Mouse (Mus musculus) cortical plate, adult 2 months (tissue): ENCODE data around the gene Lgr4. TPM values are rescaled to one million over a fixed set of nuclear protein-coding genes. Genes with fewer than 3 reads are reported as not detected.
"Not testable (repeated sequence)": the region's sequence is repeated elsewhere in the genome, so short reads cannot be mapped to it uniquely, and the experiment has no call there.

Experiments used
- H3K27ac ChIP-seq: fragments of 200-500 bp; 2 replicates; pipeline ENCODE4 v1.5.1; 2012; ENCODE audit warnings: low read length, control low read depth, inconsistent platforms; ENCODE audit not compliant: insufficient read depth
- H3K4me1 ChIP-seq: fragments of 200-500 bp; 2 replicates; pipeline ENCODE4 v1.6.1; 2011; ENCODE audit warnings: low read length; ENCODE audit not compliant: control insufficient read depth, insufficient read depth
- H3K4me3 ChIP-seq: fragments of 200-500 bp; 2 replicates; pipeline ENCODE4 v1.5.1; 2011; ENCODE audit warnings: mild to moderate bottlenecking, low read length, control low read depth; ENCODE audit not compliant: insufficient read depth
- CTCF ChIP-seq: fragments of 200-500 bp; IDR thresholded peaks from 2 replicates; pipeline ENCODE4 v1.5.1; 2011; ENCODE audit warnings: mild to moderate bottlenecking, control low read depth, low read length; ENCODE audit not compliant: insufficient read depth; ENCODE audit errors: extremely low read depth
- POLR2A ChIP-seq: fragments of 200-500 bp; IDR thresholded peaks from 2 replicates; pipeline ENCODE4 v1.6.1; 2011; ENCODE audit warnings: mild to moderate bottlenecking, low read length, control low read depth; ENCODE audit not compliant: insufficient read depth; ENCODE audit errors: extremely low read depth
- polyA plus RNA-seq: library from polyadenylated mRNA; depleted of rRNA; stranded (reverse); fragments of >200 nt; gene quantifications from 2 replicates; pipeline ENCODE4 v1.2.3, GENCODE M21; 2012; rRNA removed

Gene Lgr4
- polyA plus RNA-seq: 14.6 and 15.4 TPM in 2 replicates

DNA sequence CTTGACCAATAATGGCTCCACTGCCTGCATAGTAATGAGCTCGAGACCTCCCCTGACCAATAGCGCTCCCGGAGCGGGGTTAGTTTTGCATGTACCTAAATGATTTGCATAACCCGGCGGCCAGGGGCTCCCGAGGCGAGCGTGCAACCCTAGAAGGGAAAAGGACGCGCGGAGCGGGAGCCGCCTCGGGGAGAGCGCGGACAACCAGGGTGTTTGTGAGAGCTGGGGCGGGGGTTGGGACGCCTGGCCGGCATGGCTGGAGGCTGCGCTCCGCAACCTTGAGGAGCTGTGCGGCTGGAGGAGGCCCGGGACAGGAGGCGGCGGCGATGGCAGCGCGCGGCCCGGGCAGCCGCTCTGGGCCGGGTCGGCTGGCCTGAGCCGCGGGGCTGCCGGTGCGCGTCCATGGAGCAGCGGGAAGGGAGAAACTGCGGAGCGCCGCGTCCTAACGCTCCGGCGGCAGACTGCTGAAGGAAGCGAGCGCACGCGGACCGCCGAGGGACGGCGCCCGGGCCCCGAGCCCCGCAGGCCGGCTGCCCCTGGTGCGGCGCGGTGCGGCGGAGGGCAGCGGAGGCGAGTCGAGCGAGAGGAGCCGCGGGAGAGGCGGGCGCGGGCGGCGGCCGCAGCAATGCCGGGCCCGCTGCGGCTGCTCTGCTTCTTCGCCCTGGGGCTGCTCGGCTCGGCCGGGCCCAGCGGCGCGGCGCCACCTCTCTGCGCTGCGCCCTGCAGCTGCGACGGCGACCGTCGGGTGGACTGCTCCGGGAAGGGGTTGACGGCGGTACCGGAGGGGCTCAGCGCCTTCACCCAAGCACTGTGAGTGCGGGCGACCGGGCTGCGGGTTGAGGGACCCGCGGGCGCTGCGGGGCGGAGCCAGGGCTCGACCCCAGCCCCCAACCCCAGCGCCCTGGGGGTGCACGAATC is at the start of gene Lgr4:
Gene Lgr4 (plus strand): TSS at position 152 of the 918 bp plus-strand sequence.
- H3K4me3 ChIP-seq: peak within 1 kb of the TSS; percentile 44
- TF ChIP-seq CTCF (no peak), POLR2A (peak; percentile 88)

DNA sequence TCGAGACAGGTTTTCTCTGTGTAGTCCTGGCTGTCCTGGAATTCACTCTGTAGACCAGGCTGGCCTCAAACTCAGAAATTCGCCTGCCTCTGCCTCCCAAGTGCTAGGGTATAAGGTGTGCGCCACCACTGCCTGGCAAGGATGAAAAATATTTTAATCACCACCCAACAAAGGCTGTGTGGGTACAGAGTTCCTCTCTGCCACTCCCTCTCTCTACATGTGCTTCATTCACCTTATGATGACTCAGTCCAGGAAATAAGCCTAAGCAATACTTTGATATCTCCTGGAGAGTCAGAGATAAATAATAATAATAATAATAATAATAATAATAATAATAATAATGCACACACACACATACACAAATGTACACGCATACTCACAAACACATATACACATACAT is 38.0 kb upstream of the Lgr4 start:
- H3K4me3 ChIP-seq, H3K27ac ChIP-seq, H3K4me1 ChIP-seq: not testable (repeated sequence)

More for the DNA sequence above, at the start of gene Lgr4:
- H3K27ac ChIP-seq: peak within 1 kb of the TSS; percentile 72; the same call in 1 of the 2 replicates
- H3K4me1 ChIP-seq: no peaks in the 10 kb centered on the region

DNA sequence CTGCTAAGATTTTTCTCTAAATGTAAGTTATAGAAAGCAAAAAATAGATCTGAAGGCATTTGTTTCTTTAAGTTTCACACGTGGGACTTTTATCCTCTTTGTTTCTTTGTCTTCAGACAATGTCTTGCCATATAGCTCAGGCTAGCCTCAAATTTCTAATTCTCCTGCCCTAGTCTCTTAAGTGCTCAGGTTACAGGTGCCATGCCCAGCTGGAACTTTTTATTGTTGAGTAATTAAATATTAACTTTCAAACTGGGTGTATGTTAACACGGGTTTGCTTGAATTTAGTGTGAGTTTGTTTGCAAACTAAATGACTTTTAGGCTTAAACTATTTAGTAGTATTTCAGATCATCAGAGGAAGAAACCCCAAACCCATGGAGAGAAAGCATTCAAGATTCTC is 36.3 kb upstream of the Lgr4 start:
- no peaks in the 10 kb centered on the region; the same call in 1 of the 2 replicates for H3K4me1 ChIP-seq
- H3K4me3 ChIP-seq: no peak overlapping the region
- TF ChIP-seq CTCF (no peak), POLR2A (no peak)
- H3K27ac ChIP-seq: no peak overlapping the region

DNA sequence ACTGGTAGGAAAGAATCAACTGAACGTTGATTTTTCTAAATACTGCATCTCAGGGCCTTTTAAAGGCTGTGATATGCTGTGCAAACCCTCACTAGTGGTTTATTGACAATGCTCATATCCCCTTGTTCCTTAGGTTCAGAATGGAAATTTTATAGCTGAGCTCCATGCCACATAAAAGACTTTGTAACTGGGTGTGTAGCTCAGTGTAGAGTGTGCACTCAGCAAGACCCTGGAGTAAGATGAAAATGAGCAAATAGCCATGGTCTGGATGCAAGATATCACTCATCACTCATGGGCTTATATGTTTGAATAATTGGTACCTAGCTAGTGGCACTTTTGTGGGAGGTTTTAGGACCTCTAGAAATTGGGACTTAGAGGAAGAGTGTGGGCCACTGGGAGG is 35.8 kb upstream of the Lgr4 start:
- no peaks in the 10 kb centered on the region; the same call in 1 of the 2 replicates for H3K4me1 ChIP-seq
- TF ChIP-seq POLR2A (no peak), CTCF (no peak)
- no peak overlapping the region for H3K27ac ChIP-seq
- H3K4me3 ChIP-seq: no peak overlapping the region

DNA sequence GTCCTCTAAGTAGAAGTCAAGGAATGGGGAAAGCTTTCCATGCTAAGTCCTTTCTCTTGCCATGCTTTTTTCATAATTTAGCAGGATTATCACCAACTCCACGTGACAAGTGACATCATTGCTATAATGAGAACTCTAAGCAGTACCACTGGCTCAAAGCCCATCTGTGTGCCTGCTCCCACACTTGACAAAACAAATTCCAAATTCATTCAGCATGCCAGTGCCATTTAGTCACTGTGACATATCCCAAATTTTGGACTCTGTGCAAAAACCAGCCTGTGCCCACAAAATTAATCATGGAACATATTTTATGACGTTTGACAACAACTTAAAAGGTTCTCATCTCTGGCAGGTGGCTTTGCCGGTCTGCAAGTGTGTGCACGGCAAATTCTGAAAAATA is 33.3 kb upstream of the Lgr4 start:
- TF ChIP-seq POLR2A (no peak), CTCF (no peak)
- H3K4me3 ChIP-seq: no peak overlapping the region
- H3K4me1 ChIP-seq: no peaks in the 10 kb centered on the region; the same call in 1 of the 2 replicates
- H3K27ac ChIP-seq: no peak overlapping the region

DNA sequence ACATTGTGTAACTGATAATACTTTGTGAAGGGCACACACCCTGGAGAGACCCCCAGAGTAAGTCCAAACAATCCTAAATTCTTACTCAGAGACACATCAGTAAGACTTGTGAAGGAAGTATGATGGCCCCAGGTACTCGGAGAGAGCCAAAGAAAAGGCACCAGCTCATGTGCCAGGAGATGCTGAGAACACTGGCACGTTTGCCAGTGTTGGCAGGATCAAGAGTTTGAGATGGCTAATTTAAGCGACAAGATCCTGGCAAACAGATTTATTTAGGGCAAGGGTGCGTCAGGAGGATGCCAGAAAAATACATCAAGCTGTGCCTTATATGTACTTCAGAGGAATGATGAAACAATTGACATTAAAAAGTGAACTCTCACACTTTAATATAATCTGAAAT is 32.9 kb upstream of the Lgr4 start:
- H3K4me3 ChIP-seq: no peak overlapping the region
- TF ChIP-seq POLR2A (no peak), CTCF (no peak)
- no peaks in the 10 kb centered on the region; the same call in 1 of the 2 replicates for H3K4me1 ChIP-seq
- no peak overlapping the region for H3K27ac ChIP-seq

DNA sequence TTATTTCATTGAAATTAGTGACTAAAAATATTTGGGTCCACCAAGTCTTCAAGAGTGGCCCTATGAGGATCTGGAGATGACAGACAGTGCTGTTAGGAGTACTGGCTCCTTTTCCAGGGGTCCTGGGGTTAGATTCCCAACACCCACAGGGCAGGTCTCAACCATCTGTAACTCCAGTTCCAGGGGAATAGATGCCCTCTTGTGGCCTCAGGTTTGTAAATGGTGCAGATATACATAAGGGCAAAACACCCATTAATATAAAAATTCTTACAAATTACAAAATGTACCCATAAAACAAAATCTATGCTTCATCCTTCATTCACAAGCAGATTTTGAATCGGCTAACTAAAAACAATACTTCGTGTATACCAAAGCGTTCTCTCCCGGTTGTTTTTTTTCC is 27.4 kb upstream of the Lgr4 start:
- H3K4me1 ChIP-seq: no peaks in the 10 kb centered on the region
- no peak overlapping the region for H3K27ac ChIP-seq
- peak overlapping the region; percentile 73; the same call in 1 of the 2 replicates for H3K4me3 ChIP-seq
- TF ChIP-seq CTCF (no peak), POLR2A (no peak)

DNA sequence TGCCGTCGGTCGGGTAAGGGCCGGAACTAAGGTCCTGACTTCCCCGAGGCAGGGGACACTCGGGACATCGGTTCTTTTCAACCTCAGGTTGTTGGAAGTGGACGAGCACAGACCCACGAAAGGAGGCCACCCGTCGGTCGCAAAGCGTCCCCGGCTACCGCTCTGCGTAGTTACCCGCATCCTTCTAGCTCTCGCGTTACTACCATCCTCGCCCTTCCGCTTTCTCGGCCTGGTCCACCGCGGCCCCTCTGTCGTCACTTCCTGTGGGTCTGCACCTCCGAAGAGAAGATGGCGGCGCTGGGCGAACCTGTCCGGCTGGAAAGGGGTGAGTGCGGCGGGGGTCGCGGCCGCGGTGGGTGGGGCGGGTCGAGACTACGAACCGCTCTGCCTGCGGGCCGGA is 26.9 kb upstream of the Lgr4 start, which contains the start of gene Lin7c:
Gene Lin7c (plus strand): TSS at position 257 of the 400 bp plus-strand sequence.
- Histone ChIP-seq H3K4me3 (peak within 1 kb of the TSS; percentile 73), H3K4me1 (no peaks in the 10 kb centered on the region), H3K27ac (peak within 1 kb of the TSS; percentile 40)
- TF ChIP-seq CTCF (no peak), POLR2A (peak; percentile 98)

DNA sequence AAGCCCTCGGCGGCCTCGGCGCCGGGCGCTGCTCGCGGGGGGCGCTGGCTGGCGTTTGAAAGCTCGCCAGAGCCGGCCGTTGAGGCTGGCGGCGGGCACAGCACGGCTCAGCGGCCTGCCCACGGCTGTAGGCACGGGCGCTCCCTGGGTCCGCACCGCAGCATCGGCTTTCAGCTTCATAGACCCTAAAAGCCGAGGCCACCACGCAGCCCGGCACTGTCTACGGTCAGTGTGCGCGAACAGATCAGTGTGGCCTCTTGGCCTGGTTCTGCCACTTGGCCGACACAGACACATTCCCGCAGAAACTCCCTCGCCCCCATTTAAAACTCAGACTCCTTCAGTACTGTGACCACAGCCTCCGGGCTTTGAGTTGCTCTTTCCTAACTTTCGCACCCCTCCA is 26.4 kb upstream of the Lgr4 start:
- TF ChIP-seq POLR2A: no peak
- TF ChIP-seq CTCF: no peak
- H3K4me3 ChIP-seq: peak overlapping the region; percentile 73
- H3K4me1 ChIP-seq: no peaks in the 10 kb centered on the region
- H3K27ac ChIP-seq: peak overlapping the region; percentile 40

DNA sequence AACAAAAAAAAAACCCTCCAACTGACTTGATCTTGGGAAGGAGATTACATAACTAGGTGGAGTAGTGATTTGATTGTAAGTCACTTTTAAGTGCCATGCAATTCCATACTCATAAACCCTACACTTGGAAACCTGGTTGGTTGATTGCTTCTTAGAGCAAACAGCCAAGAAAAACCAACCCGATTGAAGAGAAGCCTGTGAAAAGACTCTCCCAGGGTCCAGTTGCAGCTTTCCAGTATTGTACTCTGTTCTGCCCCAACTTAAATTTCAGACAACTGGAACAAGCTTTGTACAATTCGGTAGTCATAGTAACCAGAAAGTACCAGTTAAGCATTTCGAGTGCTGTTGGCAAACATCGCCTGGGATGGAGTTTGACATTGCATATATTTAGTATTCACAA is 26.0 kb upstream of the Lgr4 start:
- H3K4me1 ChIP-seq: no peaks in the 10 kb centered on the region
- no peak for TF ChIP-seq POLR2A
- TF ChIP-seq CTCF: no peak
- H3K27ac ChIP-seq: peak overlapping the region; percentile 40; the same call in 1 of the 2 replicates
- H3K4me3 ChIP-seq: peak overlapping the region; percentile 73
